Mouse (Mus musculus): ENCODE measurements around the gene Gm9112.
"Not testable (repeated sequence)": the region's sequence is repeated elsewhere in the genome, so short reads cannot be mapped to it uniquely, and the experiment has no call there.

The Gm9112 gene

DNA sequence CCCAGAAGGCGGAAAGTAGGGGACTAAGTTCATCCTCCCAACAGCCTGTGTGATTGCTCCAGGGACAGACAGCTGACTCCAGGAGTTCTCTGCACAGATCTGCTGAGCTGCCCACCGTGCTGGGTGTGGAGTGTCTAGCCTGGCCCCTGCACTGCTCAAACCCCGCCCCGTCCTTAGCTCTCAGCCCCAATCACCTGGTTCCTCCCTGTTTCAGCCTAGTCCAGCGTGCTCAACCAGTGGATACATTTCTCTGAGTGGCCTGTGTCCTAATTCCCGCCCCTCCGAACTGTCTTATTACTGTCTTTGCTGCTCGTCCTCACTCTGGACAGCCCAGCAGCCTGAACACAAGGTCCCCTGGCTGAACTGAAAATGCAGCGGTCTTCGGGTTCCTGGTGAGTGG lies at the start of gene Gm9112, which contains the start of gene Dmrtc1b:
TSS of gene Gm9112 (minus strand) at position 101 of the 400 bp plus-strand sequence.
TSS of gene Dmrtc1b (plus strand) at position 331 of the 400 bp plus-strand sequence.
- DNase-seq (ENCODE audit: low spot score): not testable (repeated sequence)

GRCm38 (mm10) chrX:102724226-102724625 lies 16.8 kb upstream of the Gm9112 start:
- not testable (repeated sequence) for DNase-seq (ENCODE audit: low spot score)

- DNase-seq (ENCODE audit: low spot score): not testable (repeated sequence)
Measured at GRCm38 (mm10) chrX:102700636-102701035, 6.8 kb downstream of the Gm9112 start.

DNA sequence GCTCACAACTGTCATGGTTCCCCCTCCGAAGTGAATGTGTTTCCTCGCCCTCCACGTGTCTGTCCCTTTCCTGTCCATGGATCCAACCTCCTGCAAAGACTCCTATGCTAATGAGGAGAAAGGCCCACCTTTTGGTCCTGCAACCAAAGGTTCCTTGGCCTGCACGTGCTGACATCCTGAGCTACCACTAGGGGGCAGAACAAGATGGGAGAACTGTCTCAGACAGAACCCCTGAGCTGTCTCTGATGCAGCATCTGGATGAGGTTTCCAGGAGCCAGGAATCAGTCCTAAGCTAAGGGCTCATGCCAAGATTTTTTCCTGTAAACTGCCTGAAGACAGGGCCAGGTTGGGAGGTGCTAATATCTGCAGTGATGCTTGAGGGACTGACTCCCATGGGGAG lies 18.2 kb downstream of the Gm9112 start:
- not testable (repeated sequence) for DNase-seq (ENCODE audit: low spot score)

DNA sequence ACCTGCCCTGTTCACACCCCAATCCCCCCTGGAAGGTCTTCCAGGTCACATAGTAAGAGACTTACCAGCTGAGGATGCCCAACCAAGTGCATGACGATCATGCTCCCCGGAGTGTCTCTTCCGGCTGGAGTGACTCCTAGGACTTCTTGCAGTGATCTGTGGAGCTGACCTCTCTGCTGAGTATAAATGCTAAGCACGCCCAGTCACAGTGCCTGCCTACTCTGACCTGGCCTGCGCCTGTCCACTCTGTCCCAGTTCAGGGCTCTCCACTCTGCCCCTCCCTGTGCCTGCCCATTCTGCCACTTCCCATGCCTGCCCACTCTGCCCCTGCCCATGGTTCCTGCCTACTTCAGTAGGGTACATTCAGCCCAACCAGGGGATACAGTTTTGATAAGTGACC lies 20.6 kb downstream of the Gm9112 start, which contains the start of gene Gm3880:
TSS of gene Gm3880 (minus strand) at position 101 of the 400 bp plus-strand sequence.
- DNase-seq (ENCODE audit: low spot score): not testable (repeated sequence)

DNA sequence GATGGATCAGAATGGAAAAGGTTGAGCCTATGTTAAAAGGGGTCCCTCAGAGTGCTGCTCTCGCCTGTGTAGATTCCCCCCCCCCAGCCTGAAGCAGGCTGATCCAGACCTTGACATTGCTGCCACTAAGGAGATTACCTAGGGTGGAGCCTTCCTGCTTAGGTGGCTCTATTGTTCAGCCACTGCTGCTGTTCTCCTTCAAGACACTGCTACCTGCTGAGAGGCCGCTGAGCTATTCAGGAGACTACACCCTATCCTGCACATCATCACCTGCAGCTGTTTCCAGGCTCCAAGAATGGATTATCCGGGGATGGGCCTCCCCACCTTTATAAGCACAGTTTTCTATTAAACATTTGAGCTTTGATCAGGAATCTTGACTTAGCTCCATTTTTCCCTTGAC lies 22.7 kb downstream of the Gm9112 start:
- not testable (repeated sequence) for DNase-seq (ENCODE audit: low spot score)

GRCm38 (mm10) chrX:102666641-102667040 lies 40.8 kb downstream of the Gm9112 start:
- no peak for DNase-seq (ENCODE audit: low spot score)

- no peak for DNase-seq (ENCODE audit: low spot score)
Measured at GRCm38 (mm10) chrX:102660712-102661111, 46.7 kb downstream of the Gm9112 start.
